Mouse (Mus musculus): ENCODE measurements around the gene Gcnt2. TPM values are rescaled to one million over a fixed set of nuclear protein-coding genes. Genes with fewer than 3 reads are reported as not detected.
A peak's percentile ranks its signal among the peaks of the same experiment; 100 is the strongest.
"Not testable (repeated sequence)": the region's sequence is repeated elsewhere in the genome, so short reads cannot be mapped to it uniquely, and the experiment has no call there.

Gene Gcnt2
- polyA plus RNA-seq, 1 experiment from 2014 or later, result 0.77 TPM

GRCm38 (mm10) chr13:40901831-40902459, 42.4 kb downstream of the Gcnt2 start:
- DNase-seq (ENCODE audit: low spot score), result no peak

GRCm38 (mm10) chr13:40904080-40904479, 44.5 kb downstream of the Gcnt2 start:
- DNase-seq (ENCODE audit: low spot score), result no peak

GRCm38 (mm10) chr13:40906528-40906927, 47.0 kb downstream of the Gcnt2 start:
- no peak for DNase-seq (ENCODE audit: low spot score)

- no peak for DNase-seq (ENCODE audit: low spot score)
These were observed 47.7 kb downstream of the Gcnt2 start for GRCm38 (mm10) chr13:40907274-40907673.

- no peak for DNase-seq (ENCODE audit: low spot score)
These were observed 48.5 kb downstream of the Gcnt2 start for GRCm38 (mm10) chr13:40908044-40908443.

GRCm38 (mm10) chr13:40909060-40909459, 49.5 kb downstream of the Gcnt2 start:
- no peak for DNase-seq (ENCODE audit: low spot score)

DNA sequence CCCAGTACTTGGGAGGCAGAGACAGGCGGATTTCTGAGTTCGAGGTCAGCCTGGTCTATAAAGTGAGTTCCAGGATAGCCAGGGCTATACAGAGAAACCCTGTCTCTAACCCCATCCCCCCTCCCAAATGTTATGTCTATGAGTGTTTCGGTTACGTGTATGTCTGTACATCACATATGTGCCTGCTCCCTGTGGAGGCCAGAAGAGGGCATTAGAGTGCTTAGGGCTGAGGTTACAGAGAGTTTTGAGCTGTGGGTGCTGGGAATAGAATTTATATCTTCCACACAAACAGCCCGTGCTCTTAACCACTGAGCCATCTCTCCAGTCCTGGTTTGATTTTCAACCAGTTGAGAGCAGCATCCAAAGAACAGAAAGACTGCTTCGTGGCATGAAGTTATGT, 50.5 kb downstream of the Gcnt2 start:
- DNase-seq (ENCODE audit: low spot score), result no peak

GRCm38 (mm10) chr13:40911951-40912350, 52.4 kb downstream of the Gcnt2 start:
- DNase-seq (ENCODE audit: low spot score), result no peak

- DNase-seq (ENCODE audit: low spot score), result no peak
These were observed 54.0 kb downstream of the Gcnt2 start for GRCm38 (mm10) chr13:40913395-40914018.

DNA sequence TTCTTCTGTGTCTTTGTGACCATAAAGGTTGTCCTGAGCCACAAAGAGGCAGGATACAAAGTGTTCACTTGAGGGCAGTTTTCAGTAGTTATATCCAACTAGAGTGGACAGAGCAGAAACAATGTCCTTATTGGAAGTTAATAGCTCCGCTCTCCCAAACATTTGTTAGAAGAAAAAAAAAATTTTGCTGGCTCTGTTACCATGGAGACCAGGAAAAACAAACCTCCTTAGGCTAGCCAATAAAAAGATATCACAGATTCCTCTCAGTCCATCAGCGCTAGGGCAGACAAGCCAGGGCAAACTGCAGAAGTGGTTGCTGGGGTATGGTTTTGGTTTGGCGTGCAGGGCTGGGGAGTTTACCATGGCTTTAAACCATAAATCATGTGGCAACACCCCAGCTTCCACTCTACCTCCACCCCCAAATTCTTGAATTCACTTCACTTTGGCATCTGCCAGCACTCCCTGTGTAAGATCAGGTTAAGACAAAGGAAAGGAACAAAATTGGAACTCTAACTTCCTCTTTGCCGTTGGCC, 54.6 kb downstream of the Gcnt2 start:
- no peak for DNase-seq (ENCODE audit: low spot score)

DNA sequence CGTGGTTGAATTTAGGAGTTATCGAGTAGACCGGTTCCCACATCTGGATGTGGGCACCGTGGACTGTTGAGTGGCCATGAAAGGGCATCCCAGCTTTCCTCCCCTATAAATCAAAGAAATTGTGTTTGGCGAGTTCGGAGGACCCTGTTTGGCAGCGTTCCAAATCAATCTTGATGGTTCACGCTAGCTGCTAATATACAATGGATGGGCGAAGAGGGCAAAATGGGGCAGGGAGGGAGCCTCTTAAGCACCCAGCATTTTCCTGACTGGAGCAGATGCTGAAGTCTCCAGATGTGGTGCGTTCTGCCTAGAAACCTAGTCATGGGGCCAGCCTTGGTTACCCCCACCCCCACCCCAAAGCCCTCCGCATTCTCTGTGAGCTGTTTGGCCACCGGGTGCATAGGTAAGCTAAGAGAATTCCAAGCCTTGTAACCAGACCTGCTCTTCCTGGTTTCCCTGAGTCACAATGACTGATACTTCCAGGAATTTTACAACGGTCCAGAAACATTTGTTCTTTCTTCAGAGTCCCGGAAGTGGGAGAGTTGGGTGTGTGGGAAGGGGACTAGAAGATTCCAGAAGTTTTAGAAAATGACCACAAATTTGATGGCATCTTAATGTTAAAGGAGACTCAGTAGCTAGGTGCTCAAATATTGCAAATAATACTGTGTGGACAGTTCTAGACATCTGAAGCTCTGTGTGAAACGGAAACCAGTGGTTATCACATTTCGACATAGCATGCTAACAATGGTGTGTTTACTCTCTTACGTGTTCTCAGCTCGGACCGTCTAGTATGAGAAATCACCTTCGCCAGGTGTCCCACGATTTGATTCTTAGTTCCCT, 57.0 kb downstream of the Gcnt2 start:
- no peak for DNase-seq (ENCODE audit: low spot score)

DNA sequence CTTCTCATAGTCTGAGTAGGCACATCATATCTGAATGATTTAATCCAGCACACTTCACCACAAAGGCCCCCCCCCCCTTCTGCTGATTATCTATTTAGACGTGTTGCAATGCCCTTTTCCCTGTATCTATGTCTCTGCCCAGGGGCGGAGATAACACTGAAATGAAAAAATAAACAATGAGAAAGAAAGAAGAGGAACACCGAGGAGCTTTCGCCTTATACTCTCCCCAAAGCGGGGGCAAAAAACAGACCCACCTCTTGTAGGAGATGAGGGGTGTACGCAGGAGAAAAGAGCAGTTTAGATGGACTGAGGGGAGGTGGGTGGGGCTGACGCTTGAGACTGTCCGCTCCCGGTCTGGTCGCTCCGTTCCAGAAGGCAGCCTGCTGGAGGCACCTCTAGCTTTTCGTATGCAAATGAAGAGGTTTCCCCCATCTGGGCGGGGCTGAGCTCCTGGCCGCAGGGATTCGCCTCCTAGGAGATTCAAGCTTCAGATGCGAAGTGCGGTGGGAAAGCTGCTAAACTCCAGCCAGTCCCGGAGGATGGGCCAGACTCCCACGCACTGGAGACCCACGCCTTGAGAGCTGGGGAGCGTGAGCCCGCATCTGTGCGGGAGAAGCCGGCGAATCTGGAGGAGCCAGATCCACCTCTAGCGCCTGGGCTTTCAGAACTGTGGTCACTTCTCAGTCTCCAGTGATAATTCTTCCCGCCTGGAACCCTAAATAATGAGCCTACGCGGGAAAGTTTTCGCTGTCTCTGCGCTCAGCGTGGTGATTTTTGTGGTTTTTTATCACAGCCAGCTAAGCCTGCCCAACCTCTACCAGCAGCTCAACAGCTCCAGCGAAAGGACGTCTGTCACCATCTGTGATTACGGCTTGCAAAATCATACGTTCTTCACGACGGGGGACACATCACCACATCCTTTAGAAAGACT, 57.9 kb downstream of the Gcnt2 start:
- peak; percentile 6 for DNase-seq (ENCODE audit: low spot score)

- no peak for DNase-seq (ENCODE audit: low spot score)
These were observed 61.9 kb downstream of the Gcnt2 start for GRCm38 (mm10) chr13:40921326-40922059.

DNA sequence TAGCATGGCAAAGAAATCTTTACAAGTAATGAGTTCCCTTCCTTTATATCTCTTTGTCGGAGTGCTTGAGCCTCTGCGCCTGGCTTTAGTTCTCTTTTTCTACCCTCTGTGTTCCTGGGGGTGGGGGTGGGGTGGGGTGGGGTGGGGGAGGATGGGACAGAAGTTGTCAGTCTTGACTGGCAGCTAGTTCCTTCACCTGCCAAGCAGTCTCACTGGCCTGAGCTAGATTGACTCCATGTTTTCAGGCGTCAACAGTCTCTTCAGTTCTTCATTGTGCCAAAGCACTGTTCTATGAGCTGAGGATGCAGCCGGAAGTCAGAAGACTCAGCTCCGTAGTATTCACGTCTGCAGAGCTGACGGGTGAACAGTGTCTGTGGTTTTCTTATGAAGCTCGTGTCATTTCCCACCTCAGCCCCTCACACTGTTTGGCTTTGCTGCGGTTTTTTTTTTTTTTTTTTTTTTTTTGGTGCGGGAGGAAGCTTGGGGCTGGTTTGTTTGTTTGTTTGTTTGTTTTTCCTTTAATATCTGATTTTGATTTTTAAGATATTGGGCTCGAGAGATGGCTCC, 62.8 kb downstream of the Gcnt2 start:
- peak; percentile 85 for DNase-seq (ENCODE audit: low spot score)

DNA sequence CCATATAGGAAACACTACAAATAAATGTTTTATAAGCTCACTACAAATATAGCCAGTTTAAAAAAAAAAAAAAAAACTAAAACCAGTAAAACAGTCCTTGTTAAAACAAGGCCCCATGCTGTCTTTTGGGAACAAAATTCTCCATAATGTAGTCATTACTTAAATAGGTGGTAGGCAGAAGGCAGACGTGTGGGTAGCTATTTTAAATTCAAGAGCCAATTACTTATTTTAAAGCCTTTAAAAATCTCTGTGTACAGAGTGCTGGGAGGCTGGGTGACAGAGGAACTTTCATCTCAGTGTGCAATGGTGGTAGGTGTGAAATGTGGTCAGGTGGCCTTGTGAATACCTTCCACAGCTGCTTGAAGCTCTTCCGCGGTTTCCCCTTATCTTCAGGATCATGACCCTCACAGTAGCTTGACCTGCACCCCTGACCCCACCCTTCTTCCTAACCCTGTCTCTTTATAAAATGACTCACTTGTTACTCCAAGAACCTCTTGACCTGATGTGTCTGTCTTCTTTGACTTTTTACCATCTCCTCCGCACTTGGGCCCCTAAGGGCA, 64.3 kb downstream of the Gcnt2 start:
- peak; percentile 17 for DNase-seq (ENCODE audit: low spot score)

- no peak for DNase-seq (ENCODE audit: low spot score)
These were observed 68.8 kb downstream of the Gcnt2 start for GRCm38 (mm10) chr13:40928192-40928898.

GRCm38 (mm10) chr13:40931871-40932270, 72.3 kb downstream of the Gcnt2 start:
- not testable (repeated sequence) for DNase-seq (ENCODE audit: low spot score)

DNA sequence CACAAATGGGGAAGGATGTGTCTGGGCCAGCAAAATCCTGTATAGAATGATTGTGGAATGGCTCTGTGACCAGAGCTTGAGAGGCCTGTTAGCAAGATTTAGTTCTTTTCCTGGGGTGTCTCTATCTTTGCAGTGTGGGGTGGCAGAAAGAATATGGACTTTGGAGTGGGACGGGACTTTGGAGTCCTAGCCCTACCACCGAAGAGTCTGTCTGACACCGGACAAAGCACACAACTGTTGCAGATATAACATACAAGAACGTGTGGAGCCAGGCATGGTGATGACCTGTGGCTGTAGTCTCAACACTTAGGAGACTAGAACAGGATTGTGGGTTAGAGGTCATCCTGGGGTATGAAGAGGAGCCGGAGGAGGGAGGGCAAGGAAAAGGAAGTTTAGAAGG, 73.0 kb downstream of the Gcnt2 start:
- DNase-seq (ENCODE audit: low spot score), result no peak

DNA sequence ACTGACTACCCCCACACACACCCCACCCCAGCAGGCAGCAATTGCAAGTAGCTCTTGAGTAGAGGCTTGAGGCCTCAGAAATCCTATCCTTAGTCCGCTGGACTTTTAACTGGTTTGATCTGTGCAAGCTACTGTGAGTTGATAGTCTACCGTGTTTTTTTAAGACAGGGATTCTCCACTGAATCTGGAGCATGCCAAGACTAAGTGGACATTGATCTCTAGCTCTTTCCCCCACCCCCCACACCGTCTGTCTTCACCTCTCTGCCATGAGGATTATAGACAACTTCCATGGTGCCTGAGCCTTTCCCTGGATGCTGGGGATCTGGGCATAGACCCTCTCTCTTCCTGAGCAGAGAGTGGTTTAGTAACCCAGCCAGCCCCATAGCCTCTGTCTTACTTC, 74.8 kb downstream of the Gcnt2 start:
- DNase-seq (ENCODE audit: low spot score), result no peak
